9 mouse cellular contexts compared by ENCODE assay signal in the genomic region with DNA sequence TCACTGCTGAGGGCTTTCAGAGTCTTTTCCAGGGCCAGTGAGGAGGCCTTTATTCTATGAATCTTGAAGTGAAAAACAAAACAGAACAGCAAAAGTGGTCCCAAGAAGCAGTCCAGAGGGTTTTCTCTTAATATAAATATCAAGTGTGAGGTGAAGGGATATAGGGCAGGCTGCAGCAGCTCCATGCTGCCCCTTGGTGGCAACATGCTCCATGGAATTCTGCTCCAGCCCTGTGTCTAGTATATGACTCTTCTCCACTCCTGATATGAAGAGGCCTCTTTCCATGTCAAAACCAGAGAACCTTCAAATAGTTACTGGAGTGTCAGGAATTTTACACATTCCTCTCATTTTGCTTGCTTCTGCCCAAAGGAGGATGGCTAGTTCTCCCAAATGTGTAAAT.
DNase-seq lines count a peak whose midpoint lies in the region; ATAC-seq and TF ChIP-seq lines count a peak whose summit lies in the region.
"Had no signal": no experiment of that assay in that cellular context is flagged by ENCODE, and none has a peak within 500 bp of the region (broad histone marks: within the 10 kb centered on the region; RNA-seq: fewer than 3 reads in every experiment).

No protein-coding gene starts in this region.

- no peak for TF ChIP-seq POLR2A in heart, adult 2 months (IDR thresholded peaks at IDR 0.05; ENCODE audit: insufficient read depth, low read depth, low read length)
- no peak for TF ChIP-seq POLR2A in testis, adult 2 months (IDR thresholded peaks at IDR 0.05; ENCODE audit: control insufficient read depth, low read depth, low read length)

- no peaks in the 10 kb centered on the region; the same call in none of the 2 replicates for H3K4me1 ChIP-seq in heart, adult 2 months (ENCODE audit: control insufficient read depth, insufficient read depth, low read length)
- no peaks in the 10 kb centered on the region for H3K4me1 ChIP-seq in heart, embryonic 11.5 days (ENCODE audit: control insufficient read depth, insufficient read depth, low read length)
- H3K4me1 ChIP-seq in testis, adult 2 months (ENCODE audit: control insufficient read depth, insufficient read depth, low read length), result no peaks in the 10 kb centered on the region; the same call in 1 of the 2 replicates
- no peaks in the 10 kb centered on the region for H3K4me1 ChIP-seq in midbrain, embryonic 11.5 days (ENCODE audit: control insufficient read depth, insufficient read depth, low read length)

- no peak overlapping the region for H3K9ac ChIP-seq in heart, adult 2 months (ENCODE audit: low read depth, low read length)
- H3K9ac ChIP-seq in heart, embryonic 11.5 days (ENCODE audit: low read depth, low read length), result no peak overlapping the region
- no peak overlapping the region for H3K9ac ChIP-seq in midbrain, embryonic 11.5 days (ENCODE audit: low read length)

- TF ChIP-seq CTCF in heart, adult 2 months (IDR thresholded peaks at IDR 0.05), result peak; percentile 72
- peak; percentile 42; the same call in 1 of the 2 replicates for TF ChIP-seq CTCF in testis, adult 2 months (IDR thresholded peaks at IDR 0.05; ENCODE audit: control insufficient read depth, insufficient read depth, insufficient replicate concordance, low read depth, low read length)

- no peak overlapping the region for H3K27ac ChIP-seq in heart, adult 2 months
- H3K27ac ChIP-seq in heart, embryonic 11.5 days (ENCODE audit: low read depth, low read length), result no peak overlapping the region
- no peak overlapping the region for H3K27ac ChIP-seq in testis, adult 2 months (ENCODE audit: control insufficient read depth, insufficient read depth, low read depth, low read length)
- no peak overlapping the region for H3K27ac ChIP-seq in midbrain, embryonic 11.5 days (ENCODE audit: low read depth, low read length)

- H3K36me3 ChIP-seq in heart, adult 2 months (ENCODE audit: control insufficient read depth, insufficient read depth, low read length), result no peaks in the 10 kb centered on the region
- no peaks in the 10 kb centered on the region for H3K36me3 ChIP-seq in heart, embryonic 11.5 days (ENCODE audit: control insufficient read depth, insufficient read depth, low read length)
- H3K36me3 ChIP-seq in testis, adult 2 months (ENCODE audit: control insufficient read depth, insufficient read depth, low read length), result no peaks in the 10 kb centered on the region
- no peaks in the 10 kb centered on the region for H3K36me3 ChIP-seq in midbrain, embryonic 11.5 days (ENCODE audit: control insufficient read depth, insufficient read depth, low read length)

- H3K27me3 ChIP-seq in heart, adult 2 months (ENCODE audit: control insufficient read depth, insufficient read depth, low read length), result no peaks in the 10 kb centered on the region
- H3K27me3 ChIP-seq in heart, embryonic 11.5 days (ENCODE audit: control insufficient read depth, insufficient read depth, low read length), result no peaks in the 10 kb centered on the region
- no peaks in the 10 kb centered on the region for H3K27me3 ChIP-seq in testis, adult 2 months (ENCODE audit: control insufficient read depth, insufficient read depth, low read length)
- no peaks in the 10 kb centered on the region for H3K27me3 ChIP-seq in midbrain, embryonic 11.5 days (ENCODE audit: control insufficient read depth, insufficient read depth, low read length)

- no peak for DNase-seq in heart, adult 2 months
- DNase-seq in testis, postnatal 14 days (ENCODE audit: low spot score), result no peak
- DNase-seq in forelimb bud, embryonic 11.5 days (ENCODE audit: low read depth, low spot score), result peak; percentile 24
- DNase-seq in midbrain, embryonic 11.5 days (ENCODE audit: low spot score, missing footprints), result peak; percentile 82
- DNase-seq in spleen, postnatal 10 days (ENCODE audit: low spot score in 2 of 2), result no peak
- DNase-seq in gastrocnemius, postnatal 10 days, result no peak

- TF ChIP-seq EP300 in heart, adult 2 months (IDR thresholded peaks at IDR 0.05; ENCODE audit: insufficient read depth, low read depth, low read length), result no peak

- H3K4me2 ChIP-seq in heart, embryonic 11.5 days, result no peak overlapping the region
- no peak overlapping the region for H3K4me2 ChIP-seq in midbrain, embryonic 11.5 days

- no peak overlapping the region for H3K4me3 ChIP-seq in heart, adult 2 months
- no peak overlapping the region for H3K4me3 ChIP-seq in heart, embryonic 11.5 days (ENCODE audit: low read depth, low read length)
- H3K4me3 ChIP-seq in testis, adult 2 months (ENCODE audit: control insufficient read depth, low read depth, low read length), result no peak overlapping the region
- no peak overlapping the region for H3K4me3 ChIP-seq in midbrain, embryonic 11.5 days (ENCODE audit: low read depth, low read length)
- H3K4me3 ChIP-seq: myocyte had no signal

- no peaks in the 10 kb centered on the region for H3K9me3 ChIP-seq in heart, embryonic 11.5 days (replicated peaks; ENCODE audit: control insufficient read depth, low read length)
- H3K9me3 ChIP-seq in midbrain, embryonic 11.5 days (ENCODE audit: control insufficient read depth, low read length), result no peaks in the 10 kb centered on the region

- ATAC-seq in heart, embryonic 11.5 days (replicated peaks; ENCODE audit: insufficient number of reproducible peaks, low FRiP score, low TSS enrichment), result no peak
- ATAC-seq in midbrain, embryonic 11.5 days (ENCODE audit: low FRiP score), result no peak

- no peaks in the 10 kb centered on the region for H3K79me2 ChIP-seq in heart, adult 2 months (replicated peaks; ENCODE audit: control insufficient read depth, insufficient read depth, low read length)

- intact Hi-C loops in heart, adult 2 months (cut with DNase I), result loop anchor here (1.0 kb wide), 1 partner anchor 188 kb away; no protein-coding TSS in a partner anchor

Comparison
In these comparisons a context has a peak if more than half of its experiments do, and no peak if none do; other contexts are left out.
1. DNase-seq: peak in forelimb bud, embryonic 11.5 days (single experiment) and midbrain, embryonic 11.5 days (single experiment); none in heart, adult 2 months (0 of 2), testis, postnatal 14 days (single experiment), spleen, postnatal 10 days (0 of 2) and gastrocnemius, postnatal 10 days (single experiment).